Mouse (Mus musculus) embryo, embryonic 10.5 days (tissue): Measurements from ENCODE around the gene Tsc22d3.
"Not testable (repeated sequence)": the region's sequence is repeated elsewhere in the genome, so short reads cannot be mapped to it uniquely, and the experiment has no call there.

Experiments used
- DNase-seq: peaks from one replicate; pipeline ENCODE4 v3.0.0-alpha.2; 2015; ENCODE audit warnings: low spot score

Tsc22d3 gene

DNA sequence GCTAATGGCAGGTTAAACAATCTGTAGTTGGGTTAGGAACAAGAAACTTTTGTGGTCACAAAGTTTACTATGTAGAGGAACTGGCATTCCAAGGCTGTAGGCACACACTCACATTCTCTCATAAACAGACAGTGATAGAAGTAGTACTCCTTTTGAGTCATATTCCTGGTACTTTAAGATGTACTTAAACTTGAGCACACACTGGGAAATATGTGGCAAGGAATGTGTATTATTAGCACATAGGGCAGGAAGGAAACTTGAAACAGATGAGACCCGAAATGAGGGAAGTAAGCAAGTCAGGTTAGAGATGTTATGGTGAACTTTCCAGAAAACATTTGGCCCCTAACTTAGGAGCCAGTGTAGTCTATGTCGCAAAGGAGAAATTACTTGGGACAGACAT lies 34.7 kb downstream of the Tsc22d3 start:
- no peak for DNase-seq

DNA sequence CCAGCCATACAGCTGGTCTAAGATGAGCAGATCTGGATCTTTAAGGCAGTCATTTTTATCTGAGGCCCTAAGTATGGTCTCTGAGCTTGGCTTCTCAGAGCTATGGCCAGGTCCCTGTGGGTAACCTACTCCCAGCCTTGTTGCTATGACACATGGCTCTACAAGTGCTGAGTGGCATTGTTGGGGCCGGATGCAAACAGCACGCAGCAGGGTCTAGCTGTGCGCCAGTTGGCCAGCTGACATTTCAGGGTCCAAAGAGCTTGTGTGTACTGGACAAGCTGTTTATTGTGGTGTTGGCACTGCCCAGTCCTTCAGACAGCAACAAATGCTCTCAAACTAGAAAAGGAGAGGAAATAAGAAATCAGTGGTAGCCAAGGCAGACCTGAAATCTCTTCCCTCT lies 35.2 kb downstream of the Tsc22d3 start:
- no peak for DNase-seq

DNA sequence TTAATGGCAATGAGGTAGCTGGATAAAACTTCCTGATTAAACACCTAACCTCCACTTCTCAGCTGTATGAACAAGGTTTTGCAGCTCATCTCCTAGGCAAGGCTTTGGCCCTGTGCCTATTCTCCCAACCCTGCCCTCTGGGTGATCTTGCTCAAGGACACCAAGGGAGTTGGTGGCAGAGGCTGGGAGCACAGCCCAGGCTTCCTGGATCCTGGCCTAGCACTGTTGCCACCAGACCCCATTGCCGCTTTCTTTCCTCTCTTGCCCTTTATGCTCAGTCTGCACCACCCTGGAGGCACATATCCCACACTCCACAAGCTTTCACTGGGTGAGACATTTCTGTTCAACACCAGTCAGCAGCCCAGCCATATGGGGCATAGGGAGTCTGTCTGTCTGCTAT lies 35.7 kb downstream of the Tsc22d3 start:
- no peak for DNase-seq

DNA sequence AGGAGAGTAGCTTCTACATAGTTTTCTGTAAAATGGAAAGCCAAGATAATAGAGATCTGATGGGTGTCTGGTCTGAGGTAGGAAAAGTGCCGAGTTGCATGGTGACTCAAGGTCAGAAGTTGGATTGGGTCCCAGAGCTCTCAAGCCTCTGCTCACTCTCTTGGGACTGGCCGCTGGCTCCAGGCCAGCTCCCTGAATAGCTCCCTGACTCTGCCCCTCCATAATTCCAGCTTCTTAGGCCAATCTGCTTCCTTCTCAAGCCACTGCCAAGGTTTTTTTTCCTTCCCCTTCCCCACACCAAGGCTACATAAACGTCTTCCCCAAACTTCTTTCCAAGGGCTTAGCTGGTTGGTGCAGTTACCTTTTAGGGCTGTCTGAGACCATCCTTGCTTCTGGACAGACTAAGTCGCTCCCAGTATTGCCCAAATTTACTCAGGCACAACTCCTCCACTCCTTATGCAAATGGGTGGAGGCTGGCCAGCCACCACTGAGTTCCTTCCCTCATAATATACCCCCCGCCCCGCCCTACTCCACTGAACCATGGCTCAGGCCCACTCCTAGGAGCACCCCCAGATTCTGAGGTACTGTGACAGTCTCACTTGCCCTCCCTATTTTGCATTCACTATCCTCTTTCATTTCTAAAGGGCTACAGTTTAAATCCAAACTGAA lies 42.1 kb downstream of the Tsc22d3 start:
- no peak for DNase-seq

DNA sequence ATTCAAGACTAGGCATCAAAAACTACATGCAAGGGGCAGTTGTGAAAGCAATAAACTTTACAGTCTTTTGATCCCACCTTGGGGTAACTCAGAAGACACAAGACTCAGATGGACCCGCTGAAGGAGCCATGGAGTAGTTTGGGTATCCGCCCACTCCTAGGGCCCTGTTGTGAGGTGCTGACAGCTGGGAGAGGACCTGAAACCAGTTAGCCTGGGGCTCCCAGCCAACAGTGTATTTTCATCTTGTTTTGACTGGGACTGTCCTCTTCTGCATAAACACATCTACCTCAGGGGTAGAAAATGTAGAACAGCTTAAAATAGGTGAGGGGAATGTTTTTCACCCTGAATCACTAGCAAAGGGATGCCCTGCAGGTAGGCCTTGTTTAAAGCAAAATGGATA lies 44.5 kb downstream of the Tsc22d3 start:
- no peak for DNase-seq

DNA sequence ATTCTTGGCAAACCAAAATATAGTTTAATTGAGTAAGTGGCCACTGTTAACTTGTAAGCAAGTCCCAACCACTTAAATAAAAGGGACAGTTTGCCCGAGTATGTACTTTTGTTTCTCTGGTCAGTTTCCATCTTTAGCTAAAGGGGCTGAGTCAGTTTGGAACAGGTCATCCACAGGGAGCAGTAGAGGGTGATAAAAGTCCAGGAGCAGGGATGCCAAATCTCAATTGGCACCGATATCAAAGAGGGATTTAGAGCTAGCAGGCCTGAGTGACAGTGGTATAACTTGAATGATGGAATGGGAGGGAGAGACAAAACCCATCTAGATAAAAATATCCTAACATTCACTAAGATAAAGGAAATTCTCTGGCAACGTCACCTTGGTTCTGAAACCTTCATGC lies 45.0 kb downstream of the Tsc22d3 start:
- DNase-seq = no peak

DNA sequence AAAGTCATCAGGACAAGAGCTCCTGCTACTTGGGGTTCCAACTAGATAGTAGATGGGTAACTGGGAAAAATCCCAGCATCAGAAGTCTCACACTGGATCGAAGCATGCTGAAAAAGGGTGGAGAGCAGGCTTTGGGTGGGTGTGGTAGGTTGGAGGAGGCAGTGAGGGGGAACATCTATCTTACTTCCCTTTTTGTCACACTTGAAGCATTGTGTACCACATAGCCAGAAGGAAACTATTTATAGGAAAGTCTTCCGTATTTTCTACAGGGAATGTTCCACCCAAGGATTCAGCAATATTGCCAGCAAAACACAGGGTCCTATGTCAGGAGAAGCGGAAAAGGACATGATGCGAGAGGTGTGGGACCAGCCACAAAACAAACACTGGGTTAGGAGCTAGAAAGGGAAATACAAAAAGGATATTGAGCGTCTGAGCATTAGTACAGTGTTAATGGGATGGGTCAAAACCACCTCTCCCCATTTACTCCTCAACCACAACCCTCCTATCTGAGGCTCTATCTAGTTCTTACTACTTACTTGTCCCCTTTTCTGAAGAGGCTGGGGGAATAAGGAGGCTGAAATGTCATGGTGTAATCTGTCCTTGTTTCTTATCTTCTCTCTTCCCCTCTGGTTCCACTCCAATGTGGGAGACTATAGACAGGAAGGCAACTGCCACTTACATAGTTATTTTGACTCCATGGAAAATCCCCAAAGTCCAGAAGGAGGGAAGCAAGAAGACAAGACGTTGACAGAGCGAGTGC lies 52.6 kb downstream of the Tsc22d3 start:
- no peak for DNase-seq

DNA sequence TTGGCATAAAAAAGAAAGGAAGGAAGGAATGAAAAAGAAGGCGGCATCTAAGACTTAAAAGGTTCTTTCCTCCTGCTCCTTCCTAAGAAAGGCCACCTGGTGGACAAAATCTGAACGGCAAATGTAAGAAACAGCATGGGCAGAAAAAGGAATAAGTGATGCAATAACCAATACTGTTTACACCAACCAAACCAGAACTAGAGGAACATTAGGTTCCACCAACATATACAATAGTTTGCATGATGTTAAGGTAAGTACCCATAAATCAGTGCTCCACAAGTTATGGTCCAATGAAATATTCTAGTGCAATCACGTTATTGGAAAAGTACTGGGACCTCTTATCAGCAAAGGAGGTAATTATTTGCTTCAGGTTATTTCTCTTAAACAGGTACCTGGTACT lies 55.7 kb downstream of the Tsc22d3 start:
- DNase-seq = peak; percentile 77

DNA sequence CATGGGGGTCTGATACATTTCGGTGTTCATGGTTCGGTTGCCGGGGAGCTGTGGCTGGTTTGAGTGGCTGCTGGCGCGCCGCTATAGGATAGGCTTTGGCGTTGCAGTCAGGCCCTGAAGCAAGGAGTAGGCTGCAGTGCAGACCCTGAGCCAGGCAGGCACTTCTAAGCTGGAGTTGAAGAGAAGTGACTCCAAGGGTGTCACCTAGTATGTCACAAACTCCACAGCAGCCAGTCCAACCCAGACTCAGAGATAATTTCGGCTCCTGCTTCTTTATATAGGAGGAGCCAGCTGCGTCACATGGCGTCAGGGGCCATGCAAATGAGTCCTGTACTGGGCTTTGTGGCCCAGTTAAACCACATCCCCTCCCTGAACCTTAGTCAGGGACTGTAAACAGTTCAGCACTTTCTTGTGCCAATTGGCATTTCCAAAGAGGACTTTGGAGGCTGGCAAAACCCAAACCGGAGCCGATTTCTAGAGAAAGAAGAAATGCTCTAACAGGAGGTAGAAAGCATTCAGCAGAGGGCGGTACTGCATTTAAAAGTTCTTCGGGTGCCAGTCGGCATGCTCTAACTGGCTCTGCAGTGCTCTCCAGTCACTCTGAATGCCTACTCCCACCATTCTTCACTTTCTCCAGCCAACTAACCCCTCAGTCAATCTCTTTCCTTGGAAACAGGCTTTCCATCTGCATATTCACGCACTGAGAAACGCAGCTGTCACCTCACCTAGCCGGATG lies 57.4 kb downstream of the Tsc22d3 start:
- peak; percentile 76 for DNase-seq

DNA sequence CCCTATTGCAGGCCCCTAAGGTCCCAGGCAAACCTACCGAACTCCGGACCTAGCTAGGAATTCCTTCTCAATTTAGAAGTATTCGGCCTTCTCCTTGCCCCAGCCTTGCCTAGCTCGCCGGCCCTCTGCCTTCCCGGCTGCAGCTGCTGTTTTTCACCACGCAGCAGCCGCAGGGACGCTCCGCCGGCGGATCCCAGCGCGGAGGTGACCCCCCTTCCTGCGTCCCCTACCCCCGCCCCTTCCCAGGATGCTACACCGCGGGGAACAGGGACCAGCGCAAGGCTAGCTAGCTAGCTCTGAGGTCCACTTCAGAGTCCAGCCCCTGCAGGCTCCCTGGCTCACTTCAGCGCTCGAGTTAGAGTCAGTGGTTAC lies 58.0 kb downstream of the Tsc22d3 start:
- DNase-seq = peak; percentile 63

DNA sequence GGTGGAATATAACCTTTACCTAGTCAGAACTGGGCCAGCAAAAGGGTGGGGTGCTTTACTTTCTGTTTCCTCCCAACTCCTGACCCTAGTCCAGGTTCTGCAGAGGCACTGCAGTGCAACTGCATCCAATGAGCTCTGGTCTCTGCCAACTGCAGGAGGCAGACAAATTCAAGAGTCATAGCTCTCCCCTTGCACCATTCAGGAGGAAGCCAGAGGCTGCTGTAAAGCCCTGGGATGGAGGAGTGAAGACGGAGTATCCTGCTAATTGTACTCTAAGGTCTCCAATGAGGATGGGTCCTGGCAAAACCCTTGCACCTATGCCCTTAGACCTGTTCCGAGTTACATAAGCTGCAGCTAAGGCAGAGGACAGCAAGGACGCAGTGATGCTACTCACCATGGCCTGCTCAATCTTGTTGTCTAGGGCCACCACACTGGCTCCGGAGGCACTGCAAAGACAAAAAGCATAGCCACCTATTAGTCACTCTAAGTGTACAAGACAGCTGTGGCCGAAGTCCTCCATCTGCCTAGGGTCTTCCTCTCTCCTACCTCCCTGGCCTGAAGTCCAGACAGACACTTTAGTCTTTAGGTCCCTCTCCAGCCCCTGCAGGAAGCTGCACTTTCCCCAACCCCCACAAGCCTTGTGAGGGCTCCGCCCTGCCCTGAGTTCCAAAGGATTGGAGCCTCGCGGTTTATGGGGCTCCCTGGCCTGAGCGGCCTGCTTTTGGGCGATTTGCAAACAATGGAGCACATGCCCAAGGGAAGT lies 58.6 kb downstream of the Tsc22d3 start:
- DNase-seq = peak; percentile 50

DNA sequence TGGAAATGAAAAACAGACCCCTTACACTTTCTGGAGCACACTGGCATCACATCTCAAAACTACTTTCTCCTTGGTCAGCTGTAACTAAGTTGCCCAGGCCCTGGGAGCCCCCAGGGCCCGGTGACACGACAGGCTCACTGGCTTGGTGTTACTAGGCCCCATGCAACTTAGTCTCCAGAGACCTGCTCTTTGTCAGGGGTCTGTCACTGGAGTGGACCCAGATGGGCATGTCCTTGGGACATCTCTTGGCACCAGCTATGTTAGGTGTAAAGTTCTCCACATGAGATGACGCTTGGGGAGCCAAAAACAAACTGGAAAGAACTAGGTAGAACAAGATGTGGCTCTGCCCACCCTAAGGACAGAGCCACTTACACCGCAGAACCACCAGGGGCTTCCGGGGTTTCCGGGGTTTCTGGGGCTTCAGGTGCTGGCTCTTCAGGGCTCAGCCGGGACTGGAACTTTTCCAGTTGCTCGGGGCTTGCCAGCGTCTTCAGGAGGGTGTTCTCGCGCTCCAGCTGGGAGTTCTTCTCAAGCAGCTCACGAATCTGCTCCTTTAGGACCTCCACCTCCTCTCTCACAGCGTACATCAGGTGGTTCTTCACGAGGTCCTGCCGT lies 59.9 kb downstream of the Tsc22d3 start:
- DNase-seq = no peak

DNA sequence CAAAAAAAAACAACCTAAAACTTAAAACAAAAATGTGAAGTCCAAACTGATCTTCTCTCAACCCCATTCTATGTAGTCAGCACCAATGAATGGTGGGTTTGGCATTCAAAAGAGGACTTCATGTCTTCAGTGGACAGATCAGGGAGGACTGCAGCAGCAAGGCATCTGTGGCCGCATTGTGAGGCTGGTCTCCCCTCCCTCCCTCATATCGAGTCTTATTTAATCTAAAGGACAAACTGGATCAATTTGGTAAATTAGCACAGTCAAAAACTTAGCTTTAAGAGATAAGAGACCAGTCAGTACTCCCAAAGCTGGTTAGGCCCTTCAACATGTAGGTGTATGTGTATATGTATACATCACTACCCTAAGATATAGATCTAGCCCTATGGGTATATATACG lies 60.6 kb downstream of the Tsc22d3 start:
- DNase-seq = not testable (repeated sequence)

DNA sequence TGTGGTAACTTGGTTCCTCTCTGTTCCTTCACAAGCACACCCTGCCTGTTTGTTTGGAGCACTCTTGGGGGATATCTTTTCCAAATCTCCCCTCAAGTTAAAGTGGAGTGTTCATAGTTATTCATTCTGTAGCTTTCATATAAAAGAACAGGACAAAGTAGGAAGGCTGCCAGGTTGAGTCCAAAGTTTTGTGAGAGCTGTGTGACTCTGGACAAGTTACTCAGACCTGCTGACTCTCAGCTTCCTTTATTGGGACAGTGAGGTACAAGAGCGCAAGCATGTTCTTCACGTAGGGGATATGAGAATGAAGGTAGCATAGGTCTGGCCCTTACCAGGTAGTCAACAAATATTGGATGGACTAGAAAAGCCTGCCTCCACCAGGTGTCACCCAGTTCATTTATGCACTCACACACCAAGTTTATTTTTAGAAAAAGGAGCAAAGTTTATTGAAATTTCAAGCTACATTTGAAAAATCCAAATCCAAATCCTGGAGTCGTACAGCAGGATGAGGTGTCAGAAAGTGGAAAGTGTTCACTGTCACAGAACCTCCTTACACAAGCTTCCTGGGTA lies 61.3 kb downstream of the Tsc22d3 start:
- DNase-seq = no peak

DNA sequence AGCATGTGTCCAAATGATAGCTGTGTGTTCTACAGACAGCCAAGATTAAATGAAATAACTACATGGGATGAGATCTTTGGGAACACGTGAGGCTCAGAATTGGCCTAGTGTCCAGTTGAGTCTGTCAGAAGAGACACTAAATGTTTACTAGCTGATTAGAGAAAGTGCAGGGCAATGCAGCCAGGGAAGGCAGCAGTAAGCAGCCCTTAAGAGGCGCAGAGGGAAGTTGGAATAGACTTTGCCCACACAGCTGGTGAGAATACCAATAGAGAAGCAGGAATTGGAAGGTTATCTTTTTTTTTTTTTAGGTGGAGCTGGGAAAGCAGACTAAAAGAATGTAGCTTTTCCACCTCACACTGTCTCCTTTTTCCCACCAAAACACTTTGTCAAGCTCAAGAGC lies 61.8 kb downstream of the Tsc22d3 start:
- DNase-seq = no peak

DNA sequence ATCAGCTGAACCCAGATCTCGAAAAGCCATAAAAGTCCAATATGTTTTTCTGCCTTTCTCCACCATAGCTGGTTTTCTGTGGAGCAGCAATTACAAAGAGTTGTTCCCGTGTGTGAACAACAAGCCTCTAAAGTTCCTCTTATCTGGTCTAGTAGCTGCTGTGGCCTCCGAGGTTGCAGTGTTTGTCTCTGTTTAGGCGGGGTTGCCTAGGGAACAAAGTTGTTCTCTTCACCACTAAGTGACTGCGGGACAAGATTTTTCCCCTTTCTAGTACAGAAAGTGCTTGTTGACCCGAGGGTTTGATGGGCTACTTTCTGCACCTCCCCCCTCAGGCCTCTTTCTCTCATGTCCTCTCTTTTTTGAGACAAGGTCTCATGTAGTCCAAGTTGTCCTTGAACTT lies 62.8 kb downstream of the Tsc22d3 start:
- DNase-seq = peak; percentile 26

DNA sequence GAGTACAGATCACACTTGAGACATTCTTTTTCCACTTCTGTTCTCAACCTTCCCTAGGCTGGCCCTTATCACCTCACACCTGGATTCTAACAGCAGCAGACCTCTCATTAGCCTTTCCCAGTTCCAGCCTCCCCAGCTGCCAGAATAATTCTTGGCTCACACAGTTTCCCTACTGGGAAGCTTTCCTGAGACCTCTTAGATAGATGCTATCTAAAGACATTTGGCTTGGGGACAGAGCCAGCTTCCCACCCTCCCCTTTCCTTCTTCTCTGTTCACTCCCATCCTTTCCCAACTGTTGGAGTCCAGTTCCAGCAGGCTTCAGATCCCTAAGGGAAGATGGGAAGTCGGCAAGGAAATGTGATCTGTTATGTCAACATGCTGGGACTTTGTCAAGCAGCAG lies 65.0 kb downstream of the Tsc22d3 start:
- no peak for DNase-seq

DNA sequence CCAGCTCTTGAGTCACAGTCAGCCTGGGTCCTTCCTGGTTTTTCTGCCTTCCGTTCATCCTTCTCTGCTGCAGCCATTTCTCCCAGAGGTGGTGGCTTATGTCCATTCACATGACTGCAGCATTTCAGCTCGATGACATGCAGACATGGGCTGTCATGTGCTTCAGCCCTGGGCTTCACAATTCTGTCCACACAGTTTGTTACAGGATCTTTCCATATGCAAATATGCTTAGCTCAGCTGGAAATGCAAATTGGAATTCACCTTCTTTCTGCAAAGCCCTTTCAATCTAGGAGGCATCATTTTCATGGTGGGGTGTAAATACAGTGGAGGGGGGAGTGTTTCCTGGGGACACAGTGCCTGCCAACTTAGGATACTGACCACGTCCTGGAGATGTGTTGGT lies 66.2 kb downstream of the Tsc22d3 start:
- DNase-seq = no peak

DNA sequence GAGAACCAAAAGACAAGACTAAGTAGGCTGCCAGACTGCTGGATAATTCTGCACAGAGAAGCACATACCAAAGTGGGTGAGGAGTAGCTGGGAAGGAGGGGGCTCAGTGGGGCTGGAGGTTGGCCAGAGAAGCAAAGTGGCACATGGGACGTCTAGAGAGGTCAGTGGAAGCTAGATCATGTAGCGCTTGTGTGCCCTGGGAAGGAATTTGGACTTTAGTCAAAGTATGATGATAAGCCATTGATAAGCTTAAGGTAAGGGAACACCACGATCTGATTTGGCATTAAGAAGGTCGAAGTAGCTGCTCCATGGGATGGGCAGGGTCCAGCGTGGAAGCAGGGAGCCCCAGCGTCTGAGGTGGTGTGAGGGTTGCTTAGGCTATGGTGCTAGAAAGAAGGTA lies 68.1 kb downstream of the Tsc22d3 start:
- DNase-seq = no peak

DNA sequence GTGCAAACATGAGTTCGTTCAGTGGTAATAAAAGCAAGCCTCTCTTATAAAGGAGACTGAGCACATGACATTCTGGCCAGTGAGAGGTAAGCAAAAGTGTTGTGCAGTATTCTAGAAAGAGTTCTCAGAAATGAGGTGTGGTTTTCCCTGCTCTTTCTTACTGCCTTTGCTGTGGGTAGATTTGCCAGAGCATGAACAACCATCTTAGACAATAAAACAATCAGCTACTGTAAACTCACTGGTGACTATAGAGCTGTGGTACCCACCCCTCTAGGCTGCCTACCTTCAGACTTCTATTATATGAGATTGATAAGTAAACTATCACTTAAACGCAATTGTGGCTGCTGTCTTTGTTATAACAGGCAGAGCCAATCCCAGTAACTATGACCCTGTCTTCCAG lies 69.1 kb downstream of the Tsc22d3 start:
- no peak for DNase-seq

DNA sequence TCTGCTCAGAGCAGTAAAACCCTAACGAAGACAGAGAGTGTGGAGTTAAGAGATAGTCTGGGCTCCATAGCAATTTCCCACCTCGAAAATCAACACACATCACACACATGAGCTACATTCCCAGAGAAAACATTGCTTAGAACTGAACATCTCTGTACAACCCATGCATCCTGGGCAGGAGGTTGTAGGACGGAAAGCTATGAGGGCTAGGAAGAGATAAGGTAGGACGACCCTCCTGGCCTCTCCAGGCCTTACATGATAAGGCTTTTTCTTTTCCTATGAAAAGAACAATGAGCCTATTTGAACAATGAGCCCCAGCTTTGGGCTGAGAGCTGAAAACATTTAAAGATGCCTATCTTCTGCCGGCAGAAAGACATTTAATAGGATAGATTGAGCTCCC lies 69.8 kb downstream of the Tsc22d3 start:
- no peak for DNase-seq

DNA sequence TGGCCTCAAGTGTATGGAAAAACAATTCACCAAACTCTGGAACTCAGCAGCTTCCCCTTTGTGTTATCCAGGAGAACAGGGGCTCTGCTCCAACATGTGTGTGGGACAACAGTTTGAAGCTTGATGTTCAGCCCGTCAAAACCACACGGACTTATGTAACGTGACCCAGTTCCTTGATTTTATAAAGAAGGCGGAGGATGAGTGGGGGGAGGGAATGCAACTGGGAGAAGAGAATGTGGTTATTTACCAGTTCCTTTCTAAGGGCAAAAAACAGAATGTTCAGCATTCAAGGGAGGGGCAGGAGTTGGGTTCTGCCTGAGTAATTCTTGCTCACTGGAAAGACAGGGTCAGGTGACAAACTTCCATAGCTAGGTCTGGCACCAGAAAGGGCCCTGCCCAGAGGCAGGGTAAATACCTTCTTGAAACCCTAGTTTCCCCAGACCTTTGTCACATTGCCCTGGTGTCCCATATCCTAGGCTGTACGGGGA lies 71.3 kb downstream of the Tsc22d3 start:
- no peak for DNase-seq
